Mouse (Mus musculus) lung, postnatal 0 days (tissue): ENCODE data around the gene Sh3d19.

Source experiments
- CTCF ChIP-seq: IDR thresholded peaks from 2 replicates; pipeline ENCODE4 v1.5.1; 2016; ENCODE audit warnings: antibody characterized with exemption, mild to moderate bottlenecking
- EP300 ChIP-seq: IDR thresholded peaks from 2 replicates; pipeline ENCODE4 v1.6.1; 2016; ENCODE audit warnings: antibody characterized with exemption, mild to moderate bottlenecking, control low read depth

DNA sequence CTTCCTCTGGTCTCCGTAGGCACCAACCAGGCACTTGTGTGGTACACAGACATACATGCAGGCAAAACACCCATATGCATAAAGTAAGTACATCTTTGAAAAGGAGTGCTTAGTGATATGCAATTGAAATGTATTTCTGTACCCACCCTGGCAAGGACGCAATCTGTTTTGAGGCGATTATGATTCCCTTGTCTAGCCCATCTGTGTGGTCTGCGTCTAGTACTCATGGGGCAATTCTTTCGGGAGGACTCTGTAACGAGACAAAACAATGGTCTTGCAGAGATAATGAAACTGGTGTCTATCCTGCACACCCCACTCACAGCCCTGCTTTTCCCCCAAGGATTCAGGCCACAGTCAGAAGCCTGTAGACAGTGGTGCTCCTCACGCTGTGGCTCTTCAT is 141.9 kb downstream of the Sh3d19 start:
- TF ChIP-seq CTCF (no peak), EP300 (no peak)
